Mouse (Mus musculus) CH12.LX (cell line): ENCODE measurements around the gene Asf1a.

ENCODE experiments used
- CTCF ChIP-seq, 2 experiments: IDR thresholded peaks in 1 of 2; conservative IDR thresholded peaks in 1 of 2; 2 replicates each; pipeline ENCODE4 v1.5.1; 2011 to 2012; ENCODE audit warnings: low read depth in 2 of 2, low read length in 2 of 2, improper control_type of control experiment in 1 of 2, inconsistent platforms in 1 of 2, mild to moderate bottlenecking in 1 of 2, moderate library complexity in 1 of 2
- ELF1 ChIP-seq: IDR thresholded peaks from 2 replicates; pipeline ENCODE4 v1.6.1; 2014; ENCODE audit warnings: low read depth, mild to moderate bottlenecking, inconsistent platforms, low read length, improper control_type of control experiment
- EP300 ChIP-seq: IDR thresholded peaks from 2 replicates; pipeline ENCODE4 v1.6.1; 2011; ENCODE audit warnings: low read length, improper control_type of control experiment
- IRF4 ChIP-seq: IDR thresholded peaks from 2 replicates; pipeline ENCODE4 v1.6.1; 2014; ENCODE audit warnings: low read depth, mild to moderate bottlenecking, inconsistent platforms, low read length, improper control_type of control experiment
- MAZ ChIP-seq: IDR thresholded peaks from 2 replicates; pipeline ENCODE4 v1.6.1; 2012; ENCODE audit warnings: low read depth, mild to moderate bottlenecking, inconsistent platforms, low read length, improper control_type of control experiment, moderate library complexity
- MYC ChIP-seq: IDR thresholded peaks from 2 replicates; pipeline ENCODE4 v1.6.1; 2011; ENCODE audit warnings: low read depth, mild to moderate bottlenecking, improper control_type of control experiment, low read length
- POLR2A ChIP-seq: IDR thresholded peaks from 2 replicates; pipeline ENCODE4 v1.6.1; 2011; ENCODE audit warnings: low read depth, mild to moderate bottlenecking, improper control_type of control experiment, low read length
- POLR2AphosphoS2 ChIP-seq: IDR thresholded peaks from 2 replicates; pipeline ENCODE4 v1.6.1; 2011; ENCODE audit warnings: low read depth, low read length, improper control_type of control experiment

- TF ChIP-seq CTCF (conservative IDR thresholded peaks at IDR 0.05 in 1 of 2, IDR thresholded peaks at IDR 0.05 in 1 of 2; ENCODE audit: low read depth in 2 of 2, low read length in 2 of 2) (no peak), IRF4 (no peak), ELF1 (no peak), MYC (no peak), POLR2AphosphoS2 (no peak), EP300 (no peak), MAZ (no peak), POLR2A (no peak)
These were observed 744 bp downstream of the Asf1a start for GRCm38 (mm10) chr10:53597121-53597881.
